Mouse (Mus musculus): Measurements from ENCODE around the gene Slc6a12. TPM values are rescaled to one million over a fixed set of nuclear protein-coding genes. Genes with fewer than 3 reads are reported as not detected.

Slc6a12 gene
- total and polyA plus RNA-seq, 3 experiments: 0.36 to 0.95 (median 0.48) TPM

DNA sequence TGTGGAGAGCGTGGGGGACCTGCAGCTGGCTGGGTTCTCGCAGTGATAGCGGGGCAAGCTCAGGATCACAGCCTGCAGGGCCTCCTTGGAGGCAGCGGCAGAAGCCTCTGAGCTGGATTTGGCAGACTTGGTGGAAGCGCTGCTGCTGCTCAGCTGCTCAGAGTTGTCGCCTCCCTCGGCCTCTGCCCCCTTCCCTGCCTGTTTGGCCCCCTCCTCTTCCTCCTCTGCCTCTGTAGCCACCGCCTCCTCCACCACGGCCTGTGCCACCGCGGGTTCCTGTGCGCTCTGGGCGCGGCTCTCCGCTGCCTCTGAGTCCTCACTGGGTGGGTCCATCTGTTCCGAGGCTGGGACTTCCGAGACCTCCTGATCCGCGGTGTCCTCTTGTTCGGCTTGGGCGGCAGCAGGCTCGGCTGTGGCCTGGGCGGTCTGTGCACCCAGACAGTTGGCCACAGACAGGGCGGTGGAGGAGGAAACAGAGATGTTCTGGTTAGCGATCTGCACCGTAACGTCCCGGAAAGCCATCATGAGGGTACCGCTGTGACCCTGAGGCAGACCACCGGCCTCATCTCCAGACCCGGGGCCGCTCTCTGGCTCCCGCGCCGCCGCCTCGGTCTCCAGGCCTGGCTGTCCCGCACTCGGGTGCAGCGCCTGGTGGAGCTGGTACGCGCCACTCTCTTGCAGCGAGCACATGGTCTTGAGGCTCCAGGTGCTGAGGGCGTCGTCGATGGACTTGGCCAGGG, 69.9 kb downstream of the Slc6a12 start:
- DNase-seq: no peak

Small RNA genes lying within 50 kb of the gene (microRNA-seq; reads per million reads assigned to microRNA genes)
- 0 reads per million in 2 experiments for gene Gm24855

Other genes starting within 250 kb of the Slc6a12 start
- 10 to 100 TPM; 34.0 to 44.3 TPM for gene Mical3, start 212.1 kb upstream of the Slc6a12 start, total RNA-seq (2021)
- 17.5 and 19.9 TPM in 2 replicates for gene Mical3, start 212.1 kb upstream of the Slc6a12 start, polyA plus RNA-seq (2012; rRNA removed)
- gene Pex26, start 159.4 kb upstream of the Slc6a12 start, total RNA-seq (2021): 10 to 100 TPM in 1 of 2 experiments, 1 to 10 TPM in 1; 9.1 to 11.2 TPM
- gene Pex26, start 159.4 kb upstream of the Slc6a12 start, polyA plus RNA-seq (2012; rRNA removed): 19.2 and 24.0 TPM in 2 replicates
- gene Tuba8, start 132.4 kb upstream of the Slc6a12 start, total RNA-seq (2021): 10 to 100 TPM; 13.3 to 16.5 TPM
- 2.0 and 2.3 TPM in 2 replicates for gene Tuba8, start 132.4 kb upstream of the Slc6a12 start, polyA plus RNA-seq (2012; rRNA removed)
- 1 to 10 TPM; 2.7 TPM for gene Usp18, start 97.2 kb upstream of the Slc6a12 start, total RNA-seq (2021)
- 7.6 and 9.6 TPM in 2 replicates for gene Usp18, start 97.2 kb upstream of the Slc6a12 start, polyA plus RNA-seq (2012; rRNA removed)
- gene Slc6a13, start 42.8 kb upstream of the Slc6a12 start, total RNA-seq (2021): 1 to 10 TPM; 1.1 to 2.5 TPM
- 1.6 and 1.9 TPM in 2 replicates for gene Slc6a13, start 42.8 kb upstream of the Slc6a12 start, polyA plus RNA-seq (2012; rRNA removed)
- 1 to 10 TPM; 3.6 to 6.3 TPM for gene Iqsec3, start 130.6 kb downstream of the Slc6a12 start, total RNA-seq (2021)
- 4.9 and 5.6 TPM in 2 replicates for gene Iqsec3, start 130.6 kb downstream of the Slc6a12 start, polyA plus RNA-seq (2012; rRNA removed)

All from adrenal gland, adult 2 months (tissue).